Mouse (Mus musculus) intestine, postnatal 0 days (tissue): Measurements from ENCODE around the gene Usp7. TPM values are rescaled to one million over a fixed set of nuclear protein-coding genes. Genes with fewer than 3 reads are reported as not detected.
A peak's percentile ranks its signal among the peaks of the same experiment; 100 is the strongest.

ENCODE experiments used
- ATAC-seq: fragments of 200-750 bp; cut with Nextera tagmentation; 2 replicates; pipeline ENCODE4 v1.8.0; 2017; ENCODE audit warnings: mild to moderate bottlenecking, moderate TSS enrichment, moderate library complexity
- H3K27ac ChIP-seq: fragments of 300-500 bp; sonication (generic); 2 replicates; pipeline ENCODE4 v1.5.1; 2014; ENCODE audit warnings: mild to moderate bottlenecking, low read depth, low read length, moderate library complexity
- H3K27me3 ChIP-seq: fragments of 300-500 bp; sonication (generic); replicated peaks from 2 replicates; pipeline ENCODE4 v1.6.1; 2014; ENCODE audit warnings: low read length, mixed read lengths; ENCODE audit not compliant: control insufficient read depth, insufficient read depth
- H3K36me3 ChIP-seq: fragments of 300-500 bp; sonication (generic); 2 replicates; pipeline ENCODE4 v1.6.1; 2014; ENCODE audit warnings: mild to moderate bottlenecking, moderate library complexity; ENCODE audit not compliant: control insufficient read depth, insufficient read depth
- H3K4me1 ChIP-seq: fragments of 300-500 bp; sonication (generic); replicated peaks from 2 replicates; pipeline ENCODE4 v1.6.1; 2014; ENCODE audit warnings: antibody characterized with exemption, low read length, mixed read lengths; ENCODE audit not compliant: control insufficient read depth, insufficient read depth
- H3K4me2 ChIP-seq: fragments of 300-500 bp; sonication (generic); replicated peaks from 2 replicates; pipeline ENCODE4 v1.6.1; 2014; ENCODE audit warnings: low read depth, mild to moderate bottlenecking, moderate library complexity
- H3K4me3 ChIP-seq: fragments of 300-500 bp; sonication (generic); 2 replicates; pipeline ENCODE4 v1.5.1; 2014; ENCODE audit warnings: low read depth, low read length
- H3K9ac ChIP-seq: fragments of 300-500 bp; sonication (generic); 2 replicates; pipeline ENCODE4 v1.6.1; 2014; ENCODE audit warnings: mild to moderate bottlenecking, low read depth, low read length
- H3K9me3 ChIP-seq: fragments of 300-500 bp; sonication (generic); 2 replicates; pipeline ENCODE4 v1.6.1; 2016; ENCODE audit warnings: mixed run types; ENCODE audit not compliant: control insufficient read depth
- CTCF ChIP-seq: sonication (generic); IDR thresholded peaks from 2 replicates; pipeline ENCODE4 v1.5.1; 2016; ENCODE audit warnings: low read depth, mild to moderate bottlenecking, control low read depth, antibody characterized with exemption, moderate library complexity
- WGBS: fragments of 180-500 bp; shearing (Covaris S2); extraction: QIAGEN DNeasy Blood & Tissue Kit; methylation state at CpG from one replicate; pipeline ENCODE4 v1.1.7; 2014; 5-methylcytosine and 5-hydroxymethylcytosine counted together
- polyA plus RNA-seq: library from polyadenylated mRNA; unstranded; fragments of >200 nt; fragmentation: Nextera tagmentation; extraction: Ambion mirVana; gene quantifications from 2 replicates; pipeline ENCODE4 v1.2.1, GENCODE M21; 2015

The Usp7 gene
- polyA plus RNA-seq, 1 experiment from 2014 or later: 16.3 TPM

DNA sequence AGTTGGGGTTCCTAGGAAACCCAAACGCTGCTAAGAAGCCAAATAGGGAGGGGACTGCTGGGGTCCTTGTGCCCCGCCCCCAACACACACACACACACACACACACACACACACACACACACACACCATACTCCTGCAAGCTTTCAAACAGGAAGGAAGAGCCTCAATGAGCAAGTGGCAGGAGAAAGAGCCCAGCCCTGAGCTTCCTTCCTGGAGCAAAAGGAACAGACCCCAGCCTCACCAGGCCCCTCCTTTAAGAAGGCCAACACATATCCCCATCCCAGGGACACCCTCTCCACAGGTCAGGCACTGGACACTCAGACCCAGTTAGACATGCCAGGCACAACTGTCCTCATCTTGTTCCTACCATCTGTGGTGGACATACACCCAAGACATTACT lies 129.1 kb downstream of the Usp7 start:
- TF ChIP-seq CTCF: no peak

DNA sequence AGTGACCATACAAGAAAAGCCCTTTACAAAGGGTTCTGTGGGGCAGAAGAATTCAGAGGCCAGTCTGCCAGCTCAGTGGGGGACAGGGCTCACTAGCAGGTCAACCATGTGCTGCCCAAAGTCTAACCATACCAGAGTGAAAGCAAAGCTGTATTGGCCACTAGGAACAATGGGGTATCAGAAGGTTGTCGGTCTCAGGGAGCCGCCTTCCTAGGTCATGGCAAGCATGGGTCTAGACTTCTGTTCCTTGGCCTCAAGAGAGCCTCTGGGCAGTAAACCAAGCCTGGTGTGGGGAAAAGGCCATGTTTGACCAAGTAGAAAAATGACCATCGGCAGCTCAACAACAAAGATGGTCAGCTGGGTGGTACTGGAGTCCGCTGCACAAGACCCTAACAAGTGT lies 133.3 kb downstream of the Usp7 start:
- Histone ChIP-seq H3K9ac (no peak overlapping the region), H3K9me3 (no peaks in the 10 kb centered on the region), H3K36me3 (peaks cover 81% of the 10 kb centered on the region), H3K4me2 (no peak overlapping the region), H3K4me3 (no peak overlapping the region), H3K27me3 (no peaks in the 10 kb centered on the region), H3K4me1 (no peaks in the 10 kb centered on the region), H3K27ac (no peak overlapping the region)
- ATAC-seq: no peak
- no peak for TF ChIP-seq CTCF
- 95% methylated on average over 4 of the region's 4 CpGs for WGBS

More for the DNA sequence above, 129.1 kb downstream of the Usp7 start:
- H3K4me3 ChIP-seq: no peak overlapping the region
- no peak overlapping the region for H3K4me2 ChIP-seq
- H3K4me1 ChIP-seq: peaks cover 7% of the 10 kb centered on the region; the same call in 1 of the 2 replicates
- 70% methylated on average over 2 of the region's 2 CpGs for WGBS
- peaks cover 41% of the 10 kb centered on the region for H3K36me3 ChIP-seq
- no peak overlapping the region for H3K27ac ChIP-seq
- H3K27me3 ChIP-seq: no peaks in the 10 kb centered on the region
- H3K9ac ChIP-seq: no peak overlapping the region
- ATAC-seq: no peak
- H3K9me3 ChIP-seq: no peaks in the 10 kb centered on the region

DNA sequence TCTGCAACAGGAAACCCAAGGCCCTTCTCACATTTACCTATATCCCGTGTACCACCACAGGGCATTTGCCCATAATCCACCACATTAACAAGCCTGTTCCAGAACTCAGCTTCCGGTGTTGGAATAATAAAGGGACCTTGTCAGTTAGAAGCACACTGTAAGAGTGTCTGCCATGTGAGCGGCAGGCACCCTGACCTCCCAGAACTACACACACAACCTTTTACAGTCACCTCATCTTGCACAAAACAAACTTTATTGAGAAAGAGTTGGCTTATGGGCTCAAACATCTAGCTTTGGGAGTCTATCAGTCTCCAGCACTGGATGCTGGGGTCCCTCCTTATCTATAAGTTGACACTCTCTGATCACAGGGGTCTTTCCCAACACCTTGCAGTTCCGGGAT lies 133.8 kb downstream of the Usp7 start:
- Histone ChIP-seq H3K4me2 (no peak overlapping the region), H3K9me3 (no peaks in the 10 kb centered on the region)

DNA sequence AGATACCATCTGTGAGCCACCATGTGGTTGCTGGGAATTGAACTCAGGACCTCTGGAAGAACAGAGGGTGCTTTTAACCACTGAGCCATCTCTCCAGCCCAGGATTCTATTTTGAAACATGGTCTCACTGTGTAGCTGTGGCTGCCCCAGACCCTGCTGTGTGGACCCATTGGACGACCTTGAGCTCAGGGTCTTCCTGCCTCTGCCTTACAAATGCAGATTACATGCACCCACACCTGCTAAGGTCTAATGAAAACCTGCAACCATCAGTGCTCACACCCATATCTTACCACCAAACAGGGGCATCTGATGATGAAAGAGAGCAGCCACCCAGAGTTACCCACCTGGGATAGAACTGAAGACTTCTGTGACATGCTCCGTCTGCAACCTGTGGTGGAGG lies 135.9 kb downstream of the Usp7 start:
- no peaks in the 10 kb centered on the region for H3K27me3 ChIP-seq
- H3K4me1 ChIP-seq: no peaks in the 10 kb centered on the region
- TF ChIP-seq CTCF: no peak
- no peak for ATAC-seq
- H3K27ac ChIP-seq: no peak overlapping the region
- no peaks in the 10 kb centered on the region for H3K9me3 ChIP-seq
- peaks cover 84% of the 10 kb centered on the region for H3K36me3 ChIP-seq
- no peak overlapping the region for H3K4me3 ChIP-seq
- 85% methylated on average over 2 of the region's 2 CpGs for WGBS
- H3K4me2 ChIP-seq: no peak overlapping the region
- H3K9ac ChIP-seq: no peak overlapping the region

More for the DNA sequence above, 133.8 kb downstream of the Usp7 start:
- no peak overlapping the region for H3K4me3 ChIP-seq
- no peak for ATAC-seq
- H3K27ac ChIP-seq: no peak overlapping the region
- H3K36me3 ChIP-seq: peaks cover 81% of the 10 kb centered on the region
- TF ChIP-seq CTCF: no peak
- H3K9ac ChIP-seq: no peak overlapping the region
- H3K27me3 ChIP-seq: no peaks in the 10 kb centered on the region
- H3K4me1 ChIP-seq: no peaks in the 10 kb centered on the region
- WGBS: 89% methylated on average over 4 of the region's 4 CpGs

DNA sequence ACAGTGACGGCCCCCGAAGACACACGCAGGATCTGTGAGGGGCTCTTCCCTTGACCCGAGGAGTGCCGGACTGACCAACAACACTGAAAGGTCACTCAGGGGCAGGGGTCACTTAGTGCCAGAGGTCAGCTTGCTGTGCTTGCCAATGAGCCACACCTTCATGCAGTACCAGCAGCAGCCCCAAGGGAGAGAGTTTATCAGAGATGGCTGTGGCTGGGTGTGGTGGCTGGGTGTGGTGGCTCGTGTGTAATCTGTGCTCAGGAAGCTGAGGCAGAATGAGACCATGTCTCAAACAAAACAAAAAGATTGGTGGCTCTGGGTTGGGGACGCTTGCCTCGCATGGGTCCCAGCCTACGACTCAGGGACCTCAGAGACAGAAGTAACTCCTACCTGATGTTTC lies 136.5 kb downstream of the Usp7 start:
- no peaks in the 10 kb centered on the region for H3K27me3 ChIP-seq
- no peak overlapping the region for H3K4me3 ChIP-seq
- no peak overlapping the region for H3K4me2 ChIP-seq
- H3K4me1 ChIP-seq: no peaks in the 10 kb centered on the region
- TF ChIP-seq CTCF: peak; percentile 44; the same call in 1 of the 2 replicates
- 0 out of 2 replicates have a peak, but pooled peaks have one; percentile 28 for ATAC-seq
- no peak overlapping the region for H3K27ac ChIP-seq
- no peak overlapping the region for H3K9ac ChIP-seq
- peaks cover 90% of the 10 kb centered on the region for H3K36me3 ChIP-seq
- no peaks in the 10 kb centered on the region for H3K9me3 ChIP-seq
- WGBS: 79% methylated on average over 9 of the region's 9 CpGs

DNA sequence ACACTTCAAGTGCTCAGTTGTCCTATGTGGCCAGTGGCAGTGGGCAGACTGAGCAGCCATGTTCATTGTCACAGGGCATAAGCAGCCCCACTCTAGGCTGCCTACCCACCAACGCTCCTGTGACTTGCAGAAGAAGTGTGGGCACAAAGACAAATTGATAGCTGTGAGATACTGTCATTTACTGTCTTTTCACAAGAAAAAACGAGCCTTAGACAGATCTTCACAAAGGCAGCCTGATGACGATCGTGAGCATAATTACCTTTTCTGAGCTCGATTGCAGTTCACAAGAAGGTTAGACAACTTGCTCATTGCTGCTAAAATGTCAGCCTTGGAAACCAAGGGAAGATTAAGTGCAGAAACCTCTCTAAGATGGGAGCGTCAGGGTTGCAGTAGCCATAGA lies 137.0 kb downstream of the Usp7 start:
- H3K4me2 ChIP-seq: no peak overlapping the region
- H3K36me3 ChIP-seq: peaks cover 91% of the 10 kb centered on the region
- no peak for TF ChIP-seq CTCF
- H3K27me3 ChIP-seq: no peaks in the 10 kb centered on the region
- no peaks in the 10 kb centered on the region for H3K4me1 ChIP-seq
- ATAC-seq: no peak
- no peak overlapping the region for H3K9ac ChIP-seq
- H3K9me3 ChIP-seq: no peaks in the 10 kb centered on the region
- no peak overlapping the region for H3K27ac ChIP-seq
- WGBS: 82% methylated on average over 6 of the region's 6 CpGs
- H3K4me3 ChIP-seq: no peak overlapping the region

DNA sequence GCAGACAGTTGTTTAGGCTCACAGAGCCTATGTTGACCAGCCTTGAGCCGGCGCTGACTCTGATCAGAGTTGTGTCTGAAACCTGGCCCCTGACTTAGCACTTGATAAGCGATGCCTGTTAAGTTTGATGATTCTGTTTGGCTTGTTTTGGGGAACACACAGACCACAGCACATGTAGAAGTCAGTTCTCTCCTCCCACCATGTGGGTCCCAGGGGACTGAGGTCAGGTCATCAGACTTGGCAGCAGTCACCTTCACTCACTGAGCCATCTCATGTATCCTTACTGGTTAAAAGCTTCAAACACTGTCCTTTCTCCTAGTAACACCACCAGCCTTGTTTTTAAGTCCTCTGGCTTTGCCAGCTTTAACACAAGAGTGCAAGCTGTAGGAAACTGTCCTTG lies 142.1 kb downstream of the Usp7 start:
- no peaks in the 10 kb centered on the region for H3K27me3 ChIP-seq
- H3K4me1 ChIP-seq: no peaks in the 10 kb centered on the region
- no peaks in the 10 kb centered on the region for H3K9me3 ChIP-seq
- no peak overlapping the region for H3K9ac ChIP-seq
- no peak for ATAC-seq
- H3K4me2 ChIP-seq: no peak overlapping the region
- no peak for TF ChIP-seq CTCF
- peaks cover 98% of the 10 kb centered on the region for H3K36me3 ChIP-seq
- 89% methylated on average over 3 of the region's 3 CpGs for WGBS
- no peak overlapping the region for H3K27ac ChIP-seq
- no peak overlapping the region for H3K4me3 ChIP-seq
